ENCODE assay signal across 8 mouse cellular contexts in genomic region chr7:110296889-110297603, GRCm38 (mm10).
DNase-seq lines count a peak whose midpoint lies in the region; TF ChIP-seq lines count a peak whose summit lies in the region.

No protein-coding gene starts in this region.

- H3K4me1 ChIP-seq in spleen, adult 2 months (ENCODE audit: control insufficient read depth, insufficient read depth, insufficient read length), result no peaks in the 10 kb centered on the region

- 86% methylated on average over 17 of the region's 17 CpGs for WGBS in spleen, adult 2 months

- DNase-seq in spleen, adult 2 months (ENCODE audit: low read depth in 1 of 2, low spot score in 2 of 2), result no peak
- no peak for DNase-seq in spleen, postnatal 14 days (ENCODE audit: low spot score in 2 of 2)
- peak; percentile 84 for DNase-seq in heart, adult 8-10 months (ENCODE audit: low spot score)
- DNase-seq in kidney, adult 11 months, result peak; percentile 81
- peak; percentile 70 to 71 for DNase-seq in lung, adult 18-20 months
- DNase-seq in retina, embryonic 14.5 days (ENCODE audit: low spot score), result peak; percentile 63
- DNase-seq in spleen, adult 18-20 months, result no peak
- no peak for DNase-seq in right cerebral cortex, postnatal 25 days

- no peak for TF ChIP-seq CTCF in spleen, adult 2 months (IDR thresholded peaks at IDR 0.05; ENCODE audit: extremely low read depth, insufficient read depth, insufficient read length, insufficient replicate concordance)

- H3K27ac ChIP-seq in spleen, adult 2 months (ENCODE audit: insufficient read depth, low read length), result peak overlapping the region; percentile 67

- no peaks in the 10 kb centered on the region for H3K36me3 ChIP-seq in spleen, adult 2 months (ENCODE audit: control insufficient read depth, insufficient read depth, low read length)

- H3K4me3 ChIP-seq in spleen, adult 2 months (ENCODE audit: extremely low read depth, insufficient read depth, insufficient read length), result no peak overlapping the region

- TF ChIP-seq POLR2A in spleen, adult 2 months (IDR thresholded peaks at IDR 0.05; ENCODE audit: low read depth, low read length), result no peak

- no peaks in the 10 kb centered on the region for H3K27me3 ChIP-seq in spleen, adult 2 months (ENCODE audit: control insufficient read depth, insufficient read depth, low read length)

Comparison
In these comparisons a context has a peak if more than half of its experiments do, and no peak if none do; other contexts are left out.
1. DNase-seq: peak in heart, adult 8-10 months (single experiment), kidney, adult 11 months (single experiment), lung, adult 18-20 months (2 of 2) and retina, embryonic 14.5 days (single experiment); none in spleen, adult 2 months (0 of 2), spleen, postnatal 14 days (0 of 2), spleen, adult 18-20 months (0 of 2) and right cerebral cortex, postnatal 25 days (single experiment).